Comparison of ENCODE assay signal across 12 mouse cellular contexts in the genomic region with DNA sequence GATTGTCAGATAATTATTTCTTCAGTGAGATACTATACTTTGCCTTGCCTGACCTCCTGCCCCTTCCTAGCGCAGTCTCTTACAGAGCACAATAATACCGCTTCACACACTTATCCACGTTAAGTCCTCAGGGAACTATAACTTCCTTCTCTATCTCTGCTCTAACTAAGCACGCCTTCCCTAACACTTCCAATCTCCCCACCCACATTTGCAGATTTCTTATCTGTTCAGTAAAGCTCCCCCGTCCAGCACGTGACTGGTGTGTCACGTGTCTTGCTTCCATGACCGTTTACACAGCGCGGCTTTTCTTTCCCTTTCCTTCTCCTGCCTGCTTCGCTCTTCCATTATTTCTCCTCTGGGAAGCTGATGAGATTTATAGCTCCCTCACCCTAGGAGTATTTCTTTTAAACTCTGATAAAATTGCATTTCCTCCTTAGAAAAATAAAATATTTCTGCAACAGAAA. TPM values are rescaled to one million over a fixed set of nuclear protein-coding genes. Genes with fewer than 3 reads are reported as not detected.
A peak's percentile ranks its signal among the peaks of the same experiment; 100 is the strongest.
DNase-seq lines count a peak whose midpoint lies in the region; ATAC-seq and TF ChIP-seq lines count a peak whose summit lies in the region.
"Had no signal": no experiment of that assay in that cellular context is flagged by ENCODE, and none has a peak within 500 bp of the region (broad histone marks: within the 10 kb centered on the region; RNA-seq: fewer than 3 reads in every experiment).

No protein-coding gene starts in this region.

- H3K9me3 ChIP-seq in liver, postnatal 0 days (ENCODE audit: low read length) = no peaks in the 10 kb centered on the region
- no peaks in the 10 kb centered on the region for H3K9me3 ChIP-seq in neural tube, embryonic 14.5 days (ENCODE audit: control insufficient read depth, low read length)
- H3K9me3 ChIP-seq: embryonic facial prominence, embryonic 13.5 days; lung, embryonic 15.5 days had no signal

- no peak for TF ChIP-seq EP300 in liver, postnatal 0 days (IDR thresholded peaks at IDR 0.05; ENCODE audit: low read depth)

- H3K4me1 ChIP-seq in liver, adult 2 months (ENCODE audit: control insufficient read depth, insufficient read depth, low read length) = no peaks in the 10 kb centered on the region
- H3K4me1 ChIP-seq in liver, postnatal 0 days (ENCODE audit: insufficient read depth) = no peaks in the 10 kb centered on the region
- no peaks in the 10 kb centered on the region for H3K4me1 ChIP-seq in neural tube, embryonic 14.5 days (ENCODE audit: control insufficient read depth, insufficient read depth, low read length)
- H3K4me1 ChIP-seq: embryonic facial prominence, embryonic 13.5 days; lung, embryonic 15.5 days had no signal

- ATAC-seq in liver, postnatal 0 days = no peak
- ATAC-seq in neural tube, embryonic 14.5 days (ENCODE audit: low read depth) = peak; percentile 65; the same call in 1 of the 2 replicates

- TF ChIP-seq CTCF in liver, adult 2 months (IDR thresholded peaks at IDR 0.05; ENCODE audit: low read depth, low read length) = no peak
- no peak for TF ChIP-seq CTCF in liver, postnatal 0 days (IDR thresholded peaks at IDR 0.05; ENCODE audit: low read depth)

- 0 out of 2 replicates have a peak, but pooled peaks cover 2% of the 10 kb centered on the region for H3K27me3 ChIP-seq in liver, adult 2 months (ENCODE audit: control insufficient read depth, insufficient read depth, low read length)
- H3K27me3 ChIP-seq in liver, postnatal 0 days (ENCODE audit: insufficient read depth, low read length) = no peaks in the 10 kb centered on the region
- no peaks in the 10 kb centered on the region for H3K27me3 ChIP-seq in neural tube, embryonic 14.5 days (ENCODE audit: control insufficient read depth, insufficient read depth, low read length)
- H3K27me3 ChIP-seq: embryonic facial prominence, embryonic 13.5 days; lung, embryonic 15.5 days had no signal

- peak; percentile 5 for DNase-seq in liver, adult 2 months (ENCODE audit: extremely low read depth, low read depth, low spot score)
- DNase-seq in liver, postnatal 0 days = no peak
- peak; percentile 4 for DNase-seq in embryo, embryonic 11.5 days (ENCODE audit: low read depth, low spot score)
- DNase-seq in kidney, adult 8-10 months = peak; percentile 8 to 14
- DNase-seq in spleen, postnatal 14 days (ENCODE audit: low spot score in 2 of 2) = no peak
- DNase-seq in spleen, postnatal 4 days (ENCODE audit: low spot score in 2 of 2) = no peak
- DNase-seq: heart, postnatal 4 days; thymus, postnatal 36 days had no signal

- H3K27ac ChIP-seq in liver, adult 2 months (replicated peaks; ENCODE audit: insufficient read depth, low read depth, low read length) = no peak overlapping the region
- H3K27ac ChIP-seq in liver, postnatal 0 days (ENCODE audit: low read depth) = no peak overlapping the region
- H3K27ac ChIP-seq in neural tube, embryonic 14.5 days (ENCODE audit: low read depth, low read length) = no peak overlapping the region
- H3K27ac ChIP-seq: embryonic facial prominence, embryonic 13.5 days; lung, embryonic 15.5 days had no signal

- no peak overlapping the region for H3K9ac ChIP-seq in liver, adult 2 months (ENCODE audit: low read depth, low read length)
- H3K9ac ChIP-seq in liver, postnatal 0 days (replicated peaks) = no peak overlapping the region
- no peak overlapping the region for H3K9ac ChIP-seq in neural tube, embryonic 14.5 days (replicated peaks; ENCODE audit: low read depth, low read length)
- H3K9ac ChIP-seq: embryonic facial prominence, embryonic 13.5 days; lung, embryonic 15.5 days had no signal

- H3K4me3 ChIP-seq in liver, adult 2 months (ENCODE audit: insufficient read depth, low read depth, low read length) = no peak overlapping the region
- no peak overlapping the region for H3K4me3 ChIP-seq in liver, postnatal 0 days (ENCODE audit: low read depth, low read length)
- no peak overlapping the region for H3K4me3 ChIP-seq in neural tube, embryonic 14.5 days (ENCODE audit: low read depth, low read length)
- H3K4me3 ChIP-seq: embryonic facial prominence, embryonic 13.5 days; lung, embryonic 15.5 days had no signal

- TF ChIP-seq POLR2A in liver, adult 2 months (IDR thresholded peaks at IDR 0.05; ENCODE audit: extremely low read depth, insufficient read depth, low read length) = no peak

- H3K79me2 ChIP-seq in liver, adult 2 months (ENCODE audit: control insufficient read depth, insufficient read depth, low read length) = no peaks in the 10 kb centered on the region

- no peak overlapping the region for H3K4me2 ChIP-seq in liver, postnatal 0 days (ENCODE audit: low read depth, low read length)
- no peak overlapping the region; the same call in 1 of the 2 replicates for H3K4me2 ChIP-seq in neural tube, embryonic 14.5 days (ENCODE audit: low read depth, low read length)
- H3K4me2 ChIP-seq: embryonic facial prominence, embryonic 13.5 days; lung, embryonic 15.5 days had no signal

- no peaks in the 10 kb centered on the region for H3K36me3 ChIP-seq in liver, adult 2 months (ENCODE audit: control insufficient read depth, insufficient read depth, low read length)
- no peaks in the 10 kb centered on the region for H3K36me3 ChIP-seq in liver, postnatal 0 days (replicated peaks; ENCODE audit: insufficient read depth, low read length)
- no peaks in the 10 kb centered on the region for H3K36me3 ChIP-seq in neural tube, embryonic 14.5 days (ENCODE audit: control insufficient read depth, insufficient read depth, low read length)
- H3K36me3 ChIP-seq: embryonic facial prominence, embryonic 13.5 days; lung, embryonic 15.5 days had no signal

- WGBS in liver, adult 2 months = 72% methylated on average over 11 of the region's 11 CpGs
- WGBS in liver, postnatal 0 days (ENCODE audit: insufficient replicate concordance) = 66% methylated on average over 11 of the region's 11 CpGs
- WGBS in neural tube, embryonic 14.5 days = 72% methylated on average over 11 of the region's 11 CpGs

RNA-seq across cellular contexts. Expression of a gene that starts 53.9 kb away (rescaled TPM):
- 0.46 and 0.94 TPM in 2 replicates for total RNA-seq in liver, adult 2 months (2014; rRNA removed)
- 0.11 and 0.22 TPM in 2 replicates for polyA plus RNA-seq in liver, adult 2 months (2012; rRNA removed)
- polyA plus RNA-seq in liver, postnatal 0 days (2015; fragmentation: Nextera tagmentation; extraction: Ambion mirVana) = not detected in 2 replicates
- polyA plus RNA-seq in neural tube, embryonic 14.5 days (2014; fragmentation: Nextera tagmentation; extraction: Ambion mirVana) = not detected in 2 replicates
- total RNA-seq: MEL had no signal
- polyA plus RNA-seq: embryonic facial prominence, embryonic 13.5 days had no signal

Comparison
In these comparisons a context has a peak if more than half of its experiments do, and no peak if none do; other contexts are left out.
1. DNase-seq: peak in liver, adult 2 months (single experiment), embryo, embryonic 11.5 days (single experiment) and kidney, adult 8-10 months (2 of 2); none in liver, postnatal 0 days (single experiment), spleen, postnatal 14 days (0 of 2) and spleen, postnatal 4 days (0 of 2).